Mouse (Mus musculus): ENCODE measurements around the gene Olfr1337. TPM values are rescaled to one million over a fixed set of nuclear protein-coding genes. Genes with fewer than 3 reads are reported as not detected.

Olfr1337 gene
- polyA plus RNA-seq, 2 experiments: not detected

DNA sequence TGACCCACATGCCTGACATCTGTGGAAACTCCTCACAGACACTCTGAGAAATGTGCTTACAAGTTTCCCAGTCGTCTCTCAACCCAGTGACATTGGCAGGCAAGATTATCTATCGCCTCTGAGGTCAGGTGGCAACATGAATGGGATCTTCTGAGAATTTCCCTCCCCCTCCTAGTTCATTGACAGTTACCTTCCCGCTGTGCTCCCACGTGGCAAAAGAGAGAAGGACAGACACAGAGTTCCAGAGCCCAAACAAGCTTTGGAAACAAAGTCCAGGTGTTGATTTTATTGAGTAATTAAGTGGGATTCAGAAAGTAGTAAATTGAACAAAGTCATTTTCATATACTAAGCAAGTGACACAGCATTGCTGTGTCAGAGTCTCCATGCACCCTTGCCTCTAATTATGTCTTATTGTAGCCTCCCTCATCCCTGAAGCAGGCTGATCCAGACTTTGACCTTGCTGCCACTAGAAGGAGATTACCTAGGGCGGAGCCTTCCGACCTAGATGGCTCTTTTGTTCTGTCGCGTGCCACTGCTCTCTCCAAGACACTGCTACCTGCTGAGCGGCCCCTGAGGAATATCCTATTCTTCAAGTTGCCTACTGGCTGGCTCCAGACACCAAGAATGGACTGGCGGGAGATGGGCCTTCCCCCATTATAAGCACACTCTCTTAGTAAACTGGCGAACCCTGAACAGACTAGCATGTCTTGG, 41.2 kb downstream of the Olfr1337 start:
- DNase-seq (ENCODE audit: low spot score) (no peak), ATAC-seq (ENCODE audit: low FRiP score, low read depth) (no peak)
- Histone ChIP-seq H3K4me2 (replicated peaks; ENCODE audit: low read depth, low read length, severe bottlenecking) (no peak overlapping the region), H3K4me3 (replicated peaks; ENCODE audit: low read length) (no peak overlapping the region), H3K27me3 (ENCODE audit: control insufficient read depth, insufficient read depth, low read length) (no peaks in the 10 kb centered on the region; the same call in 1 of the 2 replicates), H3K27ac (replicated peaks; ENCODE audit: low read depth, low read length) (no peak overlapping the region), H3K36me3 (ENCODE audit: control insufficient read depth, insufficient read depth, low read length) (no peaks in the 10 kb centered on the region), H3K4me1 (ENCODE audit: control insufficient read depth, insufficient read depth, low read length) (no peaks in the 10 kb centered on the region), H3K9me3 (ENCODE audit: control insufficient read depth, low read length) (no peaks in the 10 kb centered on the region), H3K9ac (ENCODE audit: low read depth, low read length, severe bottlenecking) (no peak overlapping the region)
- WGBS: 9% methylated on average over 11 of the region's 11 CpGs
- no peak for TF ChIP-seq POLR2A (IDR thresholded peaks at IDR 0.05; ENCODE audit: borderline replicate concordance, extremely low read depth, insufficient read depth, insufficient read length)

DNA sequence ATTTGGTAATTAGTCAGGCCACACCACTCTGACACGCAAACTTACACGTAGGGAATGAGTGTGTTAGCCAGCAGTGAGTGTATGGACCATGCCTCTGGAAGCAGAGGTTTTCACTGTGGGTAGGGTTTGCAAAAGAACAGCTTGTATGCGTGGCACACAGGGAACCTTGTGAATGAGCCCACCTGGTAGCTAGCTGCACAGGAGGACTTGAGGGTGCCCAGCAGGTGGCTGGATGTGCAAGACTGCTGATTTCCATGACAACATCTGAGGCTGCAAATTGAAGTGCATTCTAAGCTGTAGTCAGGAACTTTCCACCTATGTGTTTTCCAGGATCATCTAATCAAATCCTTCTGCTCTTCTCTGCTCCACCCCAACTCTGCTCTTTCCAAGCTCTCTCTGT, 42.8 kb downstream of the Olfr1337 start:
- WGBS: 66% methylated on average over 3 of the region's 3 CpGs
- Histone ChIP-seq H3K27ac (replicated peaks; ENCODE audit: low read depth, low read length) (no peak overlapping the region), H3K4me2 (replicated peaks; ENCODE audit: low read depth, low read length, severe bottlenecking) (no peak overlapping the region), H3K9me3 (ENCODE audit: control insufficient read depth, low read length) (no peaks in the 10 kb centered on the region), H3K9ac (ENCODE audit: low read depth, low read length, severe bottlenecking) (no peak overlapping the region), H3K4me3 (replicated peaks; ENCODE audit: low read length) (no peak overlapping the region), H3K27me3 (ENCODE audit: control insufficient read depth, insufficient read depth, low read length) (no peaks in the 10 kb centered on the region; the same call in 1 of the 2 replicates), H3K4me1 (ENCODE audit: control insufficient read depth, insufficient read depth, low read length) (no peaks in the 10 kb centered on the region), H3K36me3 (ENCODE audit: control insufficient read depth, insufficient read depth, low read length) (no peaks in the 10 kb centered on the region)
- no peak for TF ChIP-seq POLR2A (IDR thresholded peaks at IDR 0.05; ENCODE audit: borderline replicate concordance, extremely low read depth, insufficient read depth, insufficient read length)
- no peak for DNase-seq (ENCODE audit: low spot score)
- ATAC-seq (ENCODE audit: low FRiP score, low read depth): no peak

DNA sequence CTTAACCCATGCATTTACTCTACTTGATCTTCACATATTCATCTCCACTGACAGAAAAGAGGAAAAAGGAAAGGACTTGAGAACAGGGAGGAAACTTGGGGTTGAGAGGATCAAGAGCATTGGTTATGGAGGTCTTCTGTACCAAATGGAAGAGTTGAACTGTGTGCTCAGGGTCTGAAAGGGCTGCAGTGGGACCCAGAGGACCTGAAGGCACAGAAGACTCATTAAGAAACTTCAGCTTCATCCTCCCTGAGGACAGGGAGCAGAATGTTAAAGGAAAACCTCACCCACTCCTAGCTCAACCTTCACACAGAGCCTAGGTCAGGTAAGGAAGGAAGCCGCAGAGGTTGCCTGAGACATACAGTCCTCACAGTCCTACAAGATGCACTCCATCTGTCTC, 50.5 kb downstream of the Olfr1337 start, which contains the start of gene Olfr1339:
Gene Olfr1339 (plus strand): TSS at position 301 of the 400 bp plus-strand sequence.
- Histone ChIP-seq H3K9me3 (ENCODE audit: control insufficient read depth, low read length) (no peaks in the 10 kb centered on the region), H3K4me2 (replicated peaks; ENCODE audit: low read depth, low read length, severe bottlenecking) (no peak within 1 kb of the TSS), H3K9ac (ENCODE audit: low read depth, low read length, severe bottlenecking) (no peak within 1 kb of the TSS), H3K27me3 (ENCODE audit: control insufficient read depth, insufficient read depth, low read length) (no peaks in the 10 kb centered on the region), H3K36me3 (ENCODE audit: control insufficient read depth, insufficient read depth, low read length) (no peaks in the 10 kb centered on the region), H3K4me3 (replicated peaks; ENCODE audit: low read length) (no peak within 1 kb of the TSS), H3K27ac (replicated peaks; ENCODE audit: low read depth, low read length) (no peak within 1 kb of the TSS), H3K4me1 (ENCODE audit: control insufficient read depth, insufficient read depth, low read length) (no peaks in the 10 kb centered on the region)
- 89% methylated on average over 1 of the region's 1 CpGs for WGBS
- ATAC-seq (ENCODE audit: low FRiP score, low read depth) (no peak), DNase-seq (ENCODE audit: low spot score) (no peak)
- TF ChIP-seq POLR2A (IDR thresholded peaks at IDR 0.05; ENCODE audit: borderline replicate concordance, extremely low read depth, insufficient read depth, insufficient read length): no peak

Other genes with a start within 250 kb of the Olfr1337 start
- 5.2 and 6.0 TPM in 2 replicates for gene Tmem125, start 238.5 kb downstream of the Olfr1337 start, polyA plus RNA-seq (2012; rRNA removed)
- 7.6 and 11.1 TPM in 2 replicates for gene Tmem125, start 238.5 kb downstream of the Olfr1337 start, polyA plus RNA-seq (2014; fragmentation: Nextera tagmentation; extraction: Ambion mirVana)
- 0.08 and 0.18 TPM in 2 replicates for gene Cfap57, start 161.8 kb downstream of the Olfr1337 start, polyA plus RNA-seq (2012; rRNA removed)
- gene Cfap57, start 161.8 kb downstream of the Olfr1337 start, polyA plus RNA-seq (2014; fragmentation: Nextera tagmentation; extraction: Ambion mirVana): 0.25 and 0.65 TPM in 2 replicates
- gene Ebna1bp2, start 161.8 kb downstream of the Olfr1337 start, polyA plus RNA-seq (2012; rRNA removed): 62.1 and 100 TPM in 2 replicates
- 139 and 148 TPM in 2 replicates for gene Ebna1bp2, start 161.8 kb downstream of the Olfr1337 start, polyA plus RNA-seq (2014; fragmentation: Nextera tagmentation; extraction: Ambion mirVana)
- gene Olfr62, start 123.6 kb downstream of the Olfr1337 start, polyA plus RNA-seq (2012; rRNA removed): not detected in 2 replicates
- gene Olfr62, start 123.6 kb downstream of the Olfr1337 start, polyA plus RNA-seq (2014; fragmentation: Nextera tagmentation; extraction: Ambion mirVana): not detected in 2 replicates
- 0.36 and 0.38 TPM in 2 replicates for gene Olfr1342, start 89.8 kb downstream of the Olfr1337 start, polyA plus RNA-seq (2012; rRNA removed)
- gene Olfr1342, start 89.8 kb downstream of the Olfr1337 start, polyA plus RNA-seq (2014; fragmentation: Nextera tagmentation; extraction: Ambion mirVana): not detected in 2 replicates
- not detected in 2 replicates for gene Olfr1341, start 79.1 kb downstream of the Olfr1337 start, polyA plus RNA-seq (2012; rRNA removed)
- gene Olfr1341, start 79.1 kb downstream of the Olfr1337 start, polyA plus RNA-seq (2014; fragmentation: Nextera tagmentation; extraction: Ambion mirVana): not detected in 2 replicates
- gene Olfr1340, start 62.4 kb downstream of the Olfr1337 start, polyA plus RNA-seq (2012; rRNA removed): not detected in 2 replicates
- gene Olfr1340, start 62.4 kb downstream of the Olfr1337 start, polyA plus RNA-seq (2014; fragmentation: Nextera tagmentation; extraction: Ambion mirVana): not detected in 2 replicates
- gene Olfr1339, start 50.4 kb downstream of the Olfr1337 start, polyA plus RNA-seq (2012; rRNA removed): not detected in 2 replicates
- not detected in 2 replicates for gene Olfr1339, start 50.4 kb downstream of the Olfr1337 start, polyA plus RNA-seq (2014; fragmentation: Nextera tagmentation; extraction: Ambion mirVana)
- not detected in 2 replicates for gene Olfr1338, start 23.8 kb downstream of the Olfr1337 start, polyA plus RNA-seq (2012; rRNA removed)
- gene Olfr1338, start 23.8 kb downstream of the Olfr1337 start, polyA plus RNA-seq (2014; fragmentation: Nextera tagmentation; extraction: Ambion mirVana): not detected in 2 replicates
- not detected in 2 replicates for gene Olfr1335, start 27.4 kb upstream of the Olfr1337 start, polyA plus RNA-seq (2012; rRNA removed)
- gene Olfr1335, start 27.4 kb upstream of the Olfr1337 start, polyA plus RNA-seq (2014; fragmentation: Nextera tagmentation; extraction: Ambion mirVana): not detected in 2 replicates
- gene Olfr1333, start 53.7 kb upstream of the Olfr1337 start, polyA plus RNA-seq (2012; rRNA removed): not detected in 2 replicates
- gene Olfr1333, start 53.7 kb upstream of the Olfr1337 start, polyA plus RNA-seq (2014; fragmentation: Nextera tagmentation; extraction: Ambion mirVana): not detected in 2 replicates
- not detected in 2 replicates for gene Olfr1331, start 82.1 kb upstream of the Olfr1337 start, polyA plus RNA-seq (2012; rRNA removed)
- not detected in 2 replicates for gene Olfr1331, start 82.1 kb upstream of the Olfr1337 start, polyA plus RNA-seq (2014; fragmentation: Nextera tagmentation; extraction: Ambion mirVana)
- not detected in 2 replicates for gene Olfr1330, start 106.0 kb upstream of the Olfr1337 start, polyA plus RNA-seq (2012; rRNA removed)
- 0.07 TPM in 1 of 2 replicates, not detected in the other for gene Olfr1330, start 106.0 kb upstream of the Olfr1337 start, polyA plus RNA-seq (2014; fragmentation: Nextera tagmentation; extraction: Ambion mirVana)
- gene Olfr1329, start 134.9 kb upstream of the Olfr1337 start, polyA plus RNA-seq (2012; rRNA removed): not detected in 2 replicates
- not detected in 2 replicates for gene Olfr1329, start 134.9 kb upstream of the Olfr1337 start, polyA plus RNA-seq (2014; fragmentation: Nextera tagmentation; extraction: Ambion mirVana)
- gene Olfr1328, start 156.0 kb upstream of the Olfr1337 start, polyA plus RNA-seq (2012; rRNA removed): not detected in 2 replicates
- not detected in 2 replicates for gene Olfr1328, start 156.0 kb upstream of the Olfr1337 start, polyA plus RNA-seq (2014; fragmentation: Nextera tagmentation; extraction: Ambion mirVana)
- gene Lao1, start 179.0 kb upstream of the Olfr1337 start, polyA plus RNA-seq (2012; rRNA removed): not detected in 2 replicates
- not detected in 2 replicates for gene Lao1, start 179.0 kb upstream of the Olfr1337 start, polyA plus RNA-seq (2014; fragmentation: Nextera tagmentation; extraction: Ambion mirVana)

Measured in limb, embryonic 14.5 days (tissue).